Mouse (Mus musculus): Measurements from ENCODE around the gene Olfr1428. TPM values are rescaled to one million over a fixed set of nuclear protein-coding genes. Genes with fewer than 3 reads are reported as not detected.

Gene Olfr1428
- polyA plus RNA-seq (2012; rRNA removed): not detected in 2 replicates

GRCm38 (mm10) chr19:12115797-12116196 lies at the start of gene Olfr1428:
TSS of gene Olfr1428 (minus strand) at chr19:12115897.

GRCm38 (mm10) chr19:12123103-12123502 lies 7.4 kb upstream of the Olfr1428 start, which contains the start of gene Olfr76:
TSS of gene Olfr76 (minus strand) at chr19:12123203.

GRCm38 (mm10) chr19:12103234-12103633 lies 12.5 kb downstream of the Olfr1428 start, which contains the start of gene Olfr1427:
TSS of gene Olfr1427 (minus strand) at chr19:12103334.

GRCm38 (mm10) chr19:12091913-12092312 lies 23.8 kb downstream of the Olfr1428 start, which contains the start of gene Olfr1426:
TSS of gene Olfr1426 (minus strand) at chr19:12092013.

GRCm38 (mm10) chr19:12077631-12078030 lies 38.1 kb downstream of the Olfr1428 start, which contains the start of gene Olfr1425:
TSS of gene Olfr1425 (minus strand) at chr19:12077731.

GRCm38 (mm10) chr19:12062582-12062981 lies 53.1 kb downstream of the Olfr1428 start, which contains the start of gene Olfr1424:
TSS of gene Olfr1424 (minus strand) at chr19:12062682.

Other genes starting within 250 kb of the Olfr1428 start
- not detected in 2 replicates for gene Olfr1419, start 240.8 kb downstream of the Olfr1428 start, polyA plus RNA-seq (2012; rRNA removed)
- not detected in 2 replicates for gene Olfr1420, start 229.3 kb downstream of the Olfr1428 start, polyA plus RNA-seq (2012; rRNA removed)
- 8.1 and 9.0 TPM in 2 replicates for gene Patl1, start 203.5 kb downstream of the Olfr1428 start, polyA plus RNA-seq (2012; rRNA removed)
- gene Osbp, start 150.0 kb downstream of the Olfr1428 start, polyA plus RNA-seq (2012; rRNA removed): 15.3 and 15.4 TPM in 2 replicates
- gene Olfr1423, start 74.6 kb downstream of the Olfr1428 start, polyA plus RNA-seq (2012; rRNA removed): not detected in 2 replicates
- not detected in 2 replicates for gene Olfr1424, start 53.2 kb downstream of the Olfr1428 start, polyA plus RNA-seq (2012; rRNA removed)
- gene Olfr1425, start 38.2 kb downstream of the Olfr1428 start, polyA plus RNA-seq (2012; rRNA removed): not detected in 2 replicates
- not detected in 2 replicates for gene Olfr1426, start 23.9 kb downstream of the Olfr1428 start, polyA plus RNA-seq (2012; rRNA removed)
- gene Olfr1427, start 12.6 kb downstream of the Olfr1428 start, polyA plus RNA-seq (2012; rRNA removed): not detected in 2 replicates
- not detected in 2 replicates for gene Olfr76, start 7.3 kb upstream of the Olfr1428 start, polyA plus RNA-seq (2012; rRNA removed)
- gene Olfr1555-ps1, start 54.2 kb upstream of the Olfr1428 start, polyA plus RNA-seq (2012; rRNA removed): not detected in 2 replicates
- not detected in 2 replicates for gene Olfr1431, start 84.7 kb upstream of the Olfr1428 start, polyA plus RNA-seq (2012; rRNA removed)
- gene Olfr1432, start 116.7 kb upstream of the Olfr1428 start, polyA plus RNA-seq (2012; rRNA removed): not detected in 2 replicates
- gene Olfr262, start 125.8 kb upstream of the Olfr1428 start, polyA plus RNA-seq (2012; rRNA removed): not detected in 2 replicates
- gene Olfr235, start 145.1 kb upstream of the Olfr1428 start, polyA plus RNA-seq (2012; rRNA removed): not detected in 2 replicates
- not detected in 2 replicates for gene Olfr1434, start 164.0 kb upstream of the Olfr1428 start, polyA plus RNA-seq (2012; rRNA removed)
- gene Olfr1436, start 183.2 kb upstream of the Olfr1428 start, polyA plus RNA-seq (2012; rRNA removed): not detected in 2 replicates
- gene Olfr1437, start 209.2 kb upstream of the Olfr1428 start, polyA plus RNA-seq (2012; rRNA removed): not detected in 2 replicates
- gene Olfr1438-ps1, start 220.0 kb upstream of the Olfr1428 start, polyA plus RNA-seq (2012; rRNA removed): not detected in 2 replicates